Mouse (Mus musculus): Measurements from ENCODE around the gene Fam20b. TPM values are rescaled to one million over a fixed set of nuclear protein-coding genes. Genes with fewer than 3 reads are reported as not detected.

Fam20b gene
- total RNA-seq, 2 experiments from 2014 or later, result 69.8 to 75.6 TPM

- no peak for DNase-seq (ENCODE audit: extremely low spot score in 1 of 2, low spot score in 1 of 2)
Measured at GRCm38 (mm10) chr1:156644061-156644460, 74.8 kb downstream of the Fam20b start.

GRCm38 (mm10) chr1:156642813-156643212, 76.1 kb downstream of the Fam20b start:
- DNase-seq (ENCODE audit: extremely low spot score in 1 of 2, low spot score in 1 of 2), result no peak

GRCm38 (mm10) chr1:156641808-156642207, 77.1 kb downstream of the Fam20b start:
- DNase-seq (ENCODE audit: extremely low spot score in 1 of 2, low spot score in 1 of 2), result no peak

GRCm38 (mm10) chr1:156640577-156640976, 78.3 kb downstream of the Fam20b start:
- DNase-seq (ENCODE audit: extremely low spot score in 1 of 2, low spot score in 1 of 2), result no peak

- no peak for DNase-seq (ENCODE audit: extremely low spot score in 1 of 2, low spot score in 1 of 2)
Measured at GRCm38 (mm10) chr1:156639455-156639854, 79.4 kb downstream of the Fam20b start.

GRCm38 (mm10) chr1:156635148-156635547, 83.7 kb downstream of the Fam20b start:
- no peak for DNase-seq (ENCODE audit: extremely low spot score in 1 of 2, low spot score in 1 of 2)

- DNase-seq (ENCODE audit: extremely low spot score in 1 of 2, low spot score in 1 of 2), result no peak
Measured at GRCm38 (mm10) chr1:156633095-156633494, 85.8 kb downstream of the Fam20b start.

- no peak for DNase-seq (ENCODE audit: extremely low spot score in 1 of 2, low spot score in 1 of 2)
Measured at GRCm38 (mm10) chr1:156630965-156631364, 87.9 kb downstream of the Fam20b start.

- no peak for DNase-seq (ENCODE audit: extremely low spot score in 1 of 2, low spot score in 1 of 2)
Measured at GRCm38 (mm10) chr1:156629984-156630383, 88.9 kb downstream of the Fam20b start.

Other genes starting within 250 kb of the Fam20b start
- gene Soat1, start 244.8 kb downstream of the Fam20b start, total RNA-seq (2021), result 10 to 100 TPM; 41.2 to 47.1 TPM
- 10 to 100 TPM; 45.3 to 48.8 TPM for gene Gm10031, start 195.1 kb downstream of the Fam20b start, total RNA-seq (2021)
- gene Abl2, start 160.3 kb downstream of the Fam20b start, total RNA-seq (2021), result 10 to 100 TPM; 78.2 to 83.8 TPM
- 1 to 10 TPM; 5.1 to 6.3 TPM for gene Tor3a, start 44.7 kb downstream of the Fam20b start, total RNA-seq (2021)
- 1 to 10 TPM; 1.1 to 1.4 TPM for gene Angptl1, start 119.5 kb upstream of the Fam20b start, total RNA-seq (2021)
- gene Ralgps2, start 220.5 kb upstream of the Fam20b start, total RNA-seq (2021), result 10 to 100 TPM; 64.5 to 69.2 TPM